Mouse (Mus musculus): ENCODE measurements around the gene Txn1.

DNA sequence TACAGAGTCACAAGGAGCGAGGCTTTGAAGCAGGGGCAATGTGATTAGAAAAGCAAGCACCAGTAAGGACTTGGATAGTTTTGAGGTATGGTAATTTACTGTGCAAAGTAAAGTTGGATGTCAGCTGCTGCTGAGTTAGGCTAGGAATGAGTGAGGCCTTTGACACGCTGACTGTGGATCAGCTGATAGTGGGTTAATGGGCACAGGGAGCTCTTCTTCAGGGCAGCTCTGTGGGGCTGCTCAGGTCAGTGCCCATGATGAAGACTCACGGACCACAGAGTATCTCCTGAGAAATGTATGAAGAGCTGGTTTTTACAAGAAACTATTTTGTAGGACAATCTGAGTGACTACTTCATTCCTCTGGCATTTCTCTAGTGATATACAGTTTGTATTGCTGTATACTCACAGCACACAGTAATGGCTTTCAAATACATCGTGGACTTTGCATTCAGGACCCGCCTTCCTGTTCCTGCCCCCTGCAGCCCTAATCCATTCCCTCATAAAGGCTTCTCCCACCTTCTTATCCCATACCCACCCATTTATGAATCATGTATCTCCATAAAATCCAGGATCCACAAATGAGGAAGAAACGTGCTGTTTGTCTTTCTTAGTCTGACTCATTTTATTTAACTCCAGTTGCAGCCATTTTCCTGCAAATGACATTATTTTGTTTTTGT is 17.5 kb upstream of the Txn1 start:
- TF ChIP-seq POLR2A (IDR thresholded peaks at IDR 0.05; ENCODE audit: insufficient read length, low read depth) (no peak), MAX (IDR thresholded peaks at IDR 0.05; ENCODE audit: low read depth) (no peak), TCF12 (IDR thresholded peaks at IDR 0.05; ENCODE audit: insufficient read depth, poor library complexity, severe bottlenecking) (no peak), USF1 (IDR thresholded peaks at IDR 0.05; ENCODE audit: low read depth) (no peak), MYOG (IDR thresholded peaks at IDR 0.05; ENCODE audit: control insufficient read depth in 1 of 3, insufficient read depth in 1 of 3, insufficient read length in 2 of 3, low read depth in 2 of 3) (no peak), E2F4 (IDR thresholded peaks at IDR 0.05; ENCODE audit: insufficient read depth) (no peak), MYOD1 (IDR thresholded peaks at IDR 0.05; ENCODE audit: control insufficient read depth in 1 of 3, insufficient read length in 2 of 3, low read depth in 2 of 3) (no peak), POLR2AphosphoS2 (IDR thresholded peaks at IDR 0.05; ENCODE audit: insufficient read length, low read depth) (no peak), CEBPB (IDR thresholded peaks at IDR 0.05; ENCODE audit: insufficient read depth, poor library complexity, severe bottlenecking) (no peak)
